Comparison of ENCODE assay signal across 12 mouse cellular contexts in genomic region chr8:87835924-87836323, GRCm38 (mm10).
DNase-seq lines count a peak whose midpoint lies in the region; ATAC-seq and TF ChIP-seq lines count a peak whose summit lies in the region.
"Had no signal": no experiment of that assay in that cellular context is flagged by ENCODE, and none has a peak within 500 bp of the region (broad histone marks: within the 10 kb centered on the region; RNA-seq: fewer than 3 reads in every experiment).

No protein-coding gene starts in this region.

- H3K27me3 ChIP-seq in stomach, embryonic 14.5 days (ENCODE audit: control insufficient read depth, insufficient read depth, low read length), result no peaks in the 10 kb centered on the region
- no peaks in the 10 kb centered on the region for H3K27me3 ChIP-seq in stomach, postnatal 0 days (ENCODE audit: control insufficient read depth, insufficient read depth, low read length)
- H3K27me3 ChIP-seq in midbrain, embryonic 10.5 days (ENCODE audit: low read depth, poor library complexity, severe bottlenecking), result no peaks in the 10 kb centered on the region

- no peak overlapping the region; the same call in 1 of the 2 replicates for H3K4me2 ChIP-seq in stomach, embryonic 14.5 days (replicated peaks; ENCODE audit: low read depth, low read length)
- no peak overlapping the region for H3K4me2 ChIP-seq in stomach, postnatal 0 days (replicated peaks; ENCODE audit: low read depth)

- ATAC-seq in stomach, embryonic 14.5 days (ENCODE audit: insufficient number of reproducible peaks, insufficient read depth, low FRiP score, low read depth), result no peak
- ATAC-seq in stomach, postnatal 0 days (ENCODE audit: low FRiP score, low TSS enrichment), result no peak

- TF ChIP-seq EP300 in stomach, postnatal 0 days (optimal IDR thresholded peaks at IDR 0.05), result no peak

- no peak overlapping the region for H3K4me3 ChIP-seq in stomach, embryonic 14.5 days (ENCODE audit: low read depth, low read length)
- no peak overlapping the region for H3K4me3 ChIP-seq in stomach, postnatal 0 days (ENCODE audit: low read depth, low read length)
- peak overlapping the region; percentile 31; the same call in 1 of the 2 replicates for H3K4me3 ChIP-seq in midbrain, embryonic 10.5 days
- no peak overlapping the region for H3K4me3 ChIP-seq in gastrocnemius, adult 2 months

- peak; percentile 16 for DNase-seq in embryo, embryonic 10 days (ENCODE audit: low spot score)
- DNase-seq in embryo, embryonic 11 days, result no peak
- DNase-seq in stomach, postnatal 0 days (ENCODE audit: low spot score), result no peak
- DNase-seq in midbrain, embryonic 10.5 days (ENCODE audit: low spot score), result peak; percentile 29
- DNase-seq in gastrocnemius, adult 2 months, result no peak
- DNase-seq in adrenal gland, postnatal 25 days, result no peak
- no peak for DNase-seq in urinary bladder, postnatal 10 days (ENCODE audit: low spot score)
- DNase-seq: adrenal gland, postnatal 36 days; cerebellum, postnatal 36 days; kidney, postnatal 25 days; liver had no signal

- H3K36me3 ChIP-seq in stomach, embryonic 14.5 days (ENCODE audit: control insufficient read depth, insufficient read depth, low read length), result no peaks in the 10 kb centered on the region
- no peaks in the 10 kb centered on the region for H3K36me3 ChIP-seq in stomach, postnatal 0 days (ENCODE audit: control insufficient read depth, insufficient read depth, low read length)
- peaks cover 15% of the 10 kb centered on the region for H3K36me3 ChIP-seq in midbrain, embryonic 10.5 days

- H3K27ac ChIP-seq in stomach, embryonic 14.5 days (ENCODE audit: low read length), result peak overlapping the region; percentile 29; the same call in 1 of the 2 replicates
- no peak overlapping the region for H3K27ac ChIP-seq in stomach, postnatal 0 days (replicated peaks)
- peak overlapping the region; percentile 87 for H3K27ac ChIP-seq in midbrain, embryonic 10.5 days (replicated peaks)
- H3K27ac ChIP-seq in gastrocnemius, adult 2 months, result no peak overlapping the region

- H3K4me1 ChIP-seq in stomach, embryonic 14.5 days (ENCODE audit: control insufficient read depth, insufficient read depth, low read length), result peaks cover 65% of the 10 kb centered on the region
- H3K4me1 ChIP-seq in stomach, postnatal 0 days (replicated peaks; ENCODE audit: control insufficient read depth, insufficient read depth), result peaks cover 6% of the 10 kb centered on the region
- H3K4me1 ChIP-seq in midbrain, embryonic 10.5 days, result peaks cover 86% of the 10 kb centered on the region

- no peak for TF ChIP-seq CTCF in stomach, postnatal 0 days (IDR thresholded peaks at IDR 0.05; ENCODE audit: low read depth)
- TF ChIP-seq CTCF in gastrocnemius, adult 2 months (IDR thresholded peaks at IDR 0.05), result no peak

- 23% methylated on average over 7 of the region's 7 CpGs for WGBS in stomach, embryonic 14.5 days
- 38% methylated on average over 7 of the region's 7 CpGs for whole genome bisulfite sequencing in stomach, postnatal 0 days
- WGBS in midbrain, embryonic 10.5 days, result 8% methylated on average over 7 of the region's 7 CpGs

- H3K9me3 ChIP-seq in stomach, embryonic 14.5 days (ENCODE audit: control insufficient read depth, low read depth, low read length), result no peaks in the 10 kb centered on the region
- no peaks in the 10 kb centered on the region for H3K9me3 ChIP-seq in stomach, postnatal 0 days (ENCODE audit: control insufficient read depth, low read length)
- H3K9me3 ChIP-seq in midbrain, embryonic 10.5 days (replicated peaks), result no peaks in the 10 kb centered on the region

- intact Hi-C loops in gastrocnemius, adult 2 months (cut with DNase I), result no loop called here

- no peak overlapping the region for H3K9ac ChIP-seq in stomach, embryonic 14.5 days (replicated peaks; ENCODE audit: low read depth, low read length)
- H3K9ac ChIP-seq in stomach, postnatal 0 days (ENCODE audit: low read length), result no peak overlapping the region

Comparison
In these comparisons a context has a peak if more than half of its experiments do, and no peak if none do; other contexts are left out.
1. DNase-seq: peak in embryo, embryonic 10 days (single experiment) and midbrain, embryonic 10.5 days (single experiment); none in embryo, embryonic 11 days (single experiment), stomach, postnatal 0 days (single experiment), gastrocnemius, adult 2 months (single experiment), adrenal gland, postnatal 25 days (single experiment) and urinary bladder, postnatal 10 days (single experiment).
2. H3K27ac ChIP-seq: peak in stomach, embryonic 14.5 days (single experiment) and midbrain, embryonic 10.5 days (single experiment); none in stomach, postnatal 0 days (single experiment) and gastrocnemius, adult 2 months (single experiment).